Mouse (Mus musculus): ENCODE results near the gene Mipep. TPM values are rescaled to one million over a fixed set of nuclear protein-coding genes. Genes with fewer than 3 reads are reported as not detected.

Mipep gene
- polyA plus RNA-seq, 1 experiment from 2014 or later: 23.7 TPM

DNA sequence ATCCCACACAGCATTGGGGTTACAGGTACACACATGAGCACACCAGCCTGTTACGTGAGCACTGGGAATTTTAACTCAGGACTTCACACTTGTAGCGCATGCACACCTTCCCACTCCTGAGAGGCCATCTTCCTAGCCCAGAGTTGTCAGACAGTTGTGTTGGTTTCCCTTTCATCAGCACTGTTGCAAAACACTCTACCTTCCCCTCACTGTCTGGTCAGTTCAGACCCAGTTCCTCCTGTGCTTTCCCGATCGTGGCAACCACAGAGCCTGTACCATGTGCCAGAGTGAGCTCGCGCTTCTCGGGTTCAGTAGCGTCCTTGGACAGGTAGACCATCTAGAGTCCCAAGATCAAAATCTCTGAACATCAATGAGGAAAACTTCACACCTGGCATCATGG is 27.1 kb upstream of the Mipep start:
- peaks cover 38% of the 10 kb centered on the region for H3K36me3 ChIP-seq
- 0 out of 2 replicates have a peak, but pooled peaks cover 3% of the 10 kb centered on the region for H3K4me1 ChIP-seq (replicated peaks)
- H3K4me2 ChIP-seq: no peak overlapping the region
- no peak overlapping the region for H3K4me3 ChIP-seq (replicated peaks)
- no peak overlapping the region for H3K9ac ChIP-seq (replicated peaks)
- WGBS: 92% methylated on average over 8 of the region's 8 CpGs
- ATAC-seq (ENCODE audit: insufficient number of reproducible peaks, insufficient read depth, low FRiP score, low TSS enrichment, low read depth): no peak
- H3K9me3 ChIP-seq: no peaks in the 10 kb centered on the region
- H3K27ac ChIP-seq: no peak overlapping the region
- no peaks in the 10 kb centered on the region for H3K27me3 ChIP-seq

DNA sequence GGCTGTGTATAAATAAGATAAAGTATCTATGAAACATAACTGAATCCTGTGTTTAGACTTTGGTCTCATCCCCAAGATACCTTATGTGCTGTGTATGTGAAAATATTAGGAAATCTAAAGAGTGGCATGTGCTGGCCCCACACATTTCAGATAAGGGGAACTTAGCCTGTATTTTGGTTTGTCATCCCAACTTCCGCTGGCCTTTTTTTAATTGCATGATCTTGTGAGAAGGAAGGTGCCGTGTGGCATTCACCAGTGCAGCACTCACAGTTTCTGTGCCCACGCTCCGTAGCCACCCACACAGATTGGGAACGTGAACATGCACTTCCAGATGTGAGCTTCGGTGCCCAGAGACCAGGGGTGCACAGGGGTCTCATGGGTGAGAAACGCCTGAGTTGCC is 26.7 kb upstream of the Mipep start:
- no peak overlapping the region for H3K4me2 ChIP-seq
- no peaks in the 10 kb centered on the region for H3K27me3 ChIP-seq
- H3K9me3 ChIP-seq: no peaks in the 10 kb centered on the region
- no peak overlapping the region for H3K4me3 ChIP-seq (replicated peaks)
- WGBS: 95% methylated on average over 7 of the region's 7 CpGs
- 0 out of 2 replicates have a peak, but pooled peaks cover 4% of the 10 kb centered on the region for H3K4me1 ChIP-seq (replicated peaks)
- H3K9ac ChIP-seq (replicated peaks): no peak overlapping the region
- peaks cover 38% of the 10 kb centered on the region for H3K36me3 ChIP-seq
- no peak overlapping the region for H3K27ac ChIP-seq
- no peak for ATAC-seq (ENCODE audit: insufficient number of reproducible peaks, insufficient read depth, low FRiP score, low TSS enrichment, low read depth)

DNA sequence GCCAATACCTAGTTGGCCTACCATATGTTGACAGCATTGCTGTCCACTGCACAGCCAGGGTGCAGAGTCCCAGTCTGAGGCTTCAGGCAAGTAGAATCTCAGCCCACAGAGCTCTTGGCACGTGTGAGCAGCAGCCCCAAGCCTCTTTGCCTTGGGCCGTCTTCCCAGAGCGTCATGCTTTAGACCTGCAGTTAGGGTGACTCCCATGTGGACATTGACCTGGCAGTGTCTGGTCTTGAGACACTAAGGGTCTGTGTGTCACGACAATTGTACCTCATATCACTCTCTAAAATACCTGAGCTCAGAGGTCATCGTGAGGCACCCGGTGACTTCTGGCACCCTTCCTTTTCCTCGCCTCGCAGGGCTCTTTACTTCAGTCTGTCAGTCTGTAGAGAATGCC is 25.3 kb upstream of the Mipep start:
- no peak overlapping the region for H3K27ac ChIP-seq
- no peaks in the 10 kb centered on the region for H3K27me3 ChIP-seq
- H3K4me3 ChIP-seq (replicated peaks): no peak overlapping the region
- no peak for ATAC-seq (ENCODE audit: insufficient number of reproducible peaks, insufficient read depth, low FRiP score, low TSS enrichment, low read depth)
- no peaks in the 10 kb centered on the region for H3K9me3 ChIP-seq
- H3K9ac ChIP-seq (replicated peaks): no peak overlapping the region
- WGBS: 92% methylated on average over 8 of the region's 8 CpGs
- H3K36me3 ChIP-seq: peaks cover 34% of the 10 kb centered on the region
- H3K4me2 ChIP-seq: no peak overlapping the region
- H3K4me1 ChIP-seq (replicated peaks): 0 out of 2 replicates have a peak, but pooled peaks cover 8% of the 10 kb centered on the region

DNA sequence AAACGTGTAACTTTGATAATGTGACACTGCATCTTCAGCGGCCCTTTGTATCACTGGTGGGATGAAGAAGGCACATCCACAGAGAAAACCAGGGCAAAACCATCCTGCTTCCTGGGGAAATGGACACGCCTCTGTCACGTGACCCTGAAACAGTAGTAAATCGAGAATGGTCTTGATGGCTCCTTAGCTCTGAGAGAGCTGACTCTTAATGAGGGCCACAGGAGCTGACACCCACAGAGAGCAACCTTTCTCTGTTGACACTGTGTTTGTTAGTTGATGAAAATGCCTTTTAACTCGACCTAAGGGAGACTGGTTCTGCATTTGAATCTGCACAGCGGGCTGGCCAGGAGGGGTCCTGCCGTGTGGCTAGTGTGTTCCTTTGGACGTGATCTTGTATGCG is 22.6 kb upstream of the Mipep start:
- no peaks in the 10 kb centered on the region for H3K9me3 ChIP-seq
- no peak overlapping the region for H3K4me2 ChIP-seq
- WGBS: 74% methylated on average over 10 of the region's 10 CpGs
- no peak for ATAC-seq (ENCODE audit: insufficient number of reproducible peaks, insufficient read depth, low FRiP score, low TSS enrichment, low read depth)
- H3K36me3 ChIP-seq: peaks cover 20% of the 10 kb centered on the region
- 0 out of 2 replicates have a peak, but pooled peaks cover 15% of the 10 kb centered on the region for H3K4me1 ChIP-seq (replicated peaks)
- peaks cover 3% of the 10 kb centered on the region; the same call in 1 of the 2 replicates for H3K27me3 ChIP-seq
- no peak overlapping the region for H3K4me3 ChIP-seq (replicated peaks)
- H3K27ac ChIP-seq: no peak overlapping the region
- H3K9ac ChIP-seq (replicated peaks): no peak overlapping the region

DNA sequence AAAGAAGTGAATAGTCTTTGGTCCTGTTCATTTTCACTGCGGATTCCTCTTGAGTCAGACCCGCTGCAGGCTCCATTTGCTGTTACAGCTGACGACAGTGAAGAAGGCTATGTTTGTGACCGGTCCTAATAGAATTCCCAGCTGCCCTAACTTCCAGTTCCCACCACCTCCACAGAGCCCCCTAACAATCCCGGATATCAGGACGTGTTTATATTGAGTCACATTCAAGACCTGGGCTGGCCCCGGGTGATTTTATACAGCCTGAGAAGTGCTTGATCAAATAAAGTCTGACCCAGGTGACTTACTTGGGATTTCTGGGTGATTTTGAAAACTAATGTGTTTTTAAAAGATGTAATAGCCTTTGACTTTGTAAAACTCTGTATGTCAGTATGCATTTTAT is 21.6 kb upstream of the Mipep start:
- no peak for ATAC-seq (ENCODE audit: insufficient number of reproducible peaks, insufficient read depth, low FRiP score, low TSS enrichment, low read depth)
- Histone ChIP-seq H3K9ac (replicated peaks) (no peak overlapping the region), H3K4me1 (replicated peaks) (peaks cover 20% of the 10 kb centered on the region), H3K27me3 (peaks cover 3% of the 10 kb centered on the region; the same call in 1 of the 2 replicates), H3K4me3 (replicated peaks) (no peak overlapping the region), H3K27ac (no peak overlapping the region), H3K9me3 (no peaks in the 10 kb centered on the region), H3K36me3 (peaks cover 14% of the 10 kb centered on the region), H3K4me2 (no peak overlapping the region)
- 62% methylated on average over 7 of the region's 7 CpGs for WGBS

DNA sequence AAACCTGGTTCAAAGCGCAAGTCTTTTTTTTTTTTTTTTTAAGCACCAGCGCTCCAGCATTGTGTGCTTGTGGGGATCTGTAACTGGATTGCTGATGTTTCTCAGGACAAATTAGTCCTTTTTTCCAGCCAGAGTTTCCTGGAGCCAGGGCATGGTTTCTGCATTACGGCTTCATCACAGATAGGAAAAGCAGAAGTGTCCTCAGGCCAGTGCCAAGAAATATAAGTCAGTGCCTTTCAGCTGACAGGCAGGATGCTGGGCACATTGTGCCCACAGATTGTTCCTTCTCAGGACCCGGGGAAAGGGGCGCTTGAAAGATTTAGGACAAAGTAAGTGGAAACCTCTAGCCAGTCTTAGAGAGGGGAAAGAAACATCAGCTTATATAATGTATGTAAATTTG is 20.6 kb upstream of the Mipep start:
- ATAC-seq (ENCODE audit: insufficient number of reproducible peaks, insufficient read depth, low FRiP score, low TSS enrichment, low read depth): no peak
- H3K4me2 ChIP-seq: no peak overlapping the region
- no peaks in the 10 kb centered on the region for H3K9me3 ChIP-seq
- H3K4me3 ChIP-seq (replicated peaks): no peak overlapping the region
- peaks cover 26% of the 10 kb centered on the region for H3K4me1 ChIP-seq (replicated peaks)
- WGBS: 90% methylated on average over 5 of the region's 5 CpGs
- peaks cover 3% of the 10 kb centered on the region; the same call in 1 of the 2 replicates for H3K27me3 ChIP-seq
- no peak overlapping the region for H3K9ac ChIP-seq (replicated peaks)
- H3K36me3 ChIP-seq: peaks cover 14% of the 10 kb centered on the region
- H3K27ac ChIP-seq: no peak overlapping the region

DNA sequence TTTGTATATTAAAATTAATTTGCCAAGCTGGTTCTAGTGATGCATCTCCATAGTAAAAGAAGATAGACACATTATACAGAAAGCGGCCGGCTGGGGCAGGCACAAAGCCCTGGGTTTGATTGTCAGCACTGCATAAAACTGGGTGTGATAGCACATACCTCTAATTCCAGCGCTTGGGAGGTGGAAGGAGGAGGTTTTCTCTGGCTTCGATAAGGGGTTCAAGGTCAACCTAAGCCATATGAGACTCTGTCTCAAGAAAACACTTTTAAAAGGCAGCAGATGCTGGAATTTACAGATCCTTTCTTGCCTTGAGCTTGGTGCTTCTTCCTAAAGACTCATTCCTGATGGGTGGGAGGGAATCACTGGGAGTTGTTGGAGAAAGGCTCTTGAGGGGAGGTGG is 19.8 kb upstream of the Mipep start:
- Histone ChIP-seq H3K27ac (no peak overlapping the region), H3K27me3 (peaks cover 3% of the 10 kb centered on the region; the same call in 1 of the 2 replicates), H3K36me3 (peaks cover 14% of the 10 kb centered on the region), H3K4me3 (replicated peaks) (no peak overlapping the region), H3K4me1 (replicated peaks) (peaks cover 26% of the 10 kb centered on the region), H3K9ac (replicated peaks) (no peak overlapping the region), H3K4me2 (no peak overlapping the region), H3K9me3 (no peaks in the 10 kb centered on the region)
- no peak for ATAC-seq (ENCODE audit: insufficient number of reproducible peaks, insufficient read depth, low FRiP score, low TSS enrichment, low read depth)
- 78% methylated on average over 4 of the region's 4 CpGs for WGBS

DNA sequence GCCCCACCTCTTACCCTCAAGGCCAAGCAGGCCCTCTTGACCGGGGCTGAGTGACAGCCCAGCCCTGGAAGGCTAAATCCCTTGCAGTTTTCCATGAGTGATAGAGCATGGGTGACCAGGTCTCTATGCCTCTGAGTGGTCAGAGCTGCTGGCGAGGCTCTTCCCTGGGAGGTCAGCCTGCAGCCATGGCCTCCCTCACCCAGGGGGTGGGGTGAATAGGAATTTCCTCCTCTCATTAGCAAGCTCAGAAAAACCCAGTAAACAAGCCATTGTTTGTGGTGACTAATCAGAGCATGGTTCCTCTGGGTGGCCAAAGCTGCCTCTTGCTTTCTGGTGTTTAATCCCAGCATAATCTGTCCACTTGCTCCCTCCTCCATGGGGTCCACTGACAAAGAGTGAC is 19.3 kb upstream of the Mipep start:
- Histone ChIP-seq H3K36me3 (peaks cover 14% of the 10 kb centered on the region), H3K4me3 (replicated peaks) (no peak overlapping the region), H3K4me1 (replicated peaks) (peaks cover 26% of the 10 kb centered on the region), H3K27me3 (peaks cover 3% of the 10 kb centered on the region; the same call in 1 of the 2 replicates), H3K9ac (replicated peaks) (no peak overlapping the region), H3K4me2 (no peak overlapping the region), H3K9me3 (no peaks in the 10 kb centered on the region), H3K27ac (no peak overlapping the region)
- no peak for ATAC-seq (ENCODE audit: insufficient number of reproducible peaks, insufficient read depth, low FRiP score, low TSS enrichment, low read depth)
- WGBS: 72% methylated on average over 2 of the region's 2 CpGs

DNA sequence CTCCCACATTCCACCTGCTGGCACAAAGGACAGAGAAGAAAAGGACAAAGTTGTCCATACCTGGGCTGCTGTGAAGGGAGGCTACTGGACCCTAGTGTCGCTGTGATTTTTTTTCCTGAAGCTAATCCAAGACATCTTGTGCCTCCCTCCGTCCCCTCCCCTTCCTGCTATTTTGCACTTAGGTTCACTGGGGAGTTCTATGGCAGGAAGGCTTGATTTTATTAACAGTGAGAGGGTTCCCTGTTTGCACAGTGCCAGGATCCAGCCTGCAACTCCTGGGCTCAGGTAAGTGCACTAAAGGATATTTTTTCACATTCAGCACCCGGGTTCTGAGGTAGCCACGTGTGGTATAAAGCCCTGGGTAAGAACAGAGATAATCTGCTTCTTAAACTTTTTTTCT is 16.5 kb upstream of the Mipep start, which contains the start of gene C1qtnf9:
Gene C1qtnf9 (plus strand): TSS at position 251 of the 400 bp plus-strand sequence.
- Histone ChIP-seq H3K9ac (replicated peaks) (no peak within 1 kb of the TSS; the same call in 1 of the 2 replicates), H3K9me3 (no peaks in the 10 kb centered on the region), H3K27me3 (peaks cover 3% of the 10 kb centered on the region; the same call in 1 of the 2 replicates), H3K27ac (no peak within 1 kb of the TSS), H3K4me3 (replicated peaks) (no peak within 1 kb of the TSS), H3K4me2 (no peak within 1 kb of the TSS), H3K4me1 (replicated peaks) (peaks cover 21% of the 10 kb centered on the region), H3K36me3 (no peaks in the 10 kb centered on the region)
- 56% methylated on average over 4 of the region's 4 CpGs for WGBS
- no peak for ATAC-seq (ENCODE audit: insufficient number of reproducible peaks, insufficient read depth, low FRiP score, low TSS enrichment, low read depth)

DNA sequence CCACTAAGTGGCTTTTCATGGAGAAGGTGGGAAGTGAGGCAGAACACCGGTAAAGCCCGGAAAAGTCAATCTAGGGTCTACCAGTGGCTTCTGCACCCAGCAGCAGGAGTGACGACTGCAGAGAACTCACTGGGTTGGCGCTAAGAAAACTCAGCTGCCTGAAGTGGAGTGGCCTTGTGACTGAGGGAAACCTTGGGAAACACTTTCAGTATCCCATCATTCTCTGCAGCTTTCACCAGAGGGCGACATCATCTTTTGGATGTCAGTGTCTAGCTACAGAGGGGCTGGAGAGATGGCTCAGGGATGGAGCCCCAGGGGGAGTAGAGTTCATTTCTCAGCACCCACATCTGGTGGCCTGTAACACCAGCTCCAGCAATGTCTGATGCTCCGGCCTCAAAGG is 15.0 kb upstream of the Mipep start:
- no peak overlapping the region for H3K4me3 ChIP-seq (replicated peaks)
- ATAC-seq (ENCODE audit: insufficient number of reproducible peaks, insufficient read depth, low FRiP score, low TSS enrichment, low read depth): no peak
- H3K4me2 ChIP-seq: no peak overlapping the region
- no peaks in the 10 kb centered on the region for H3K36me3 ChIP-seq
- no peak overlapping the region for H3K27ac ChIP-seq
- H3K9me3 ChIP-seq: no peaks in the 10 kb centered on the region
- peaks cover 18% of the 10 kb centered on the region for H3K4me1 ChIP-seq (replicated peaks)
- WGBS: 43% methylated on average over 6 of the region's 6 CpGs
- H3K9ac ChIP-seq (replicated peaks): no peak overlapping the region
- peaks cover 3% of the 10 kb centered on the region; the same call in 1 of the 2 replicates for H3K27me3 ChIP-seq

DNA sequence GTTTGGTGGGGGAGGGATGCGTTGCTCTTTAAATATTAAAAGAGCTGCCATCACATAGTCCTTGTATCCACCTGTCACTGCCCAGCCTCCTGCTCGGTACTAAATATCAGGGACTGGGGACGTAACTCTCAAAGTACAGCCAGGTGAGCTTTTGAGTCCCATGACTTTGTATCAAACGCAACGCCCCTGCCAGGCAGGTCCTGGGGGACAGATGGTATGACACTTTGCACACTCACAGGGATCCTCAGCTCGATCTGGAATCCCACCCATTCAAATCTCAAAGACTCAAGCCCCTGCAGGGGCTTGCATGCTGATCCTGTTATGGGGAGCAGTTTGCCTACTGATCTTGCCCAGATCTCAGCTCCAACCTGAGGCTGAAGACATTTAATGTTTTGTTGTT is 13.8 kb upstream of the Mipep start:
- H3K4me2 ChIP-seq: peak overlapping the region; percentile 53; the same call in 1 of the 2 replicates
- peaks cover 3% of the 10 kb centered on the region; the same call in 1 of the 2 replicates for H3K27me3 ChIP-seq
- ATAC-seq (ENCODE audit: insufficient number of reproducible peaks, insufficient read depth, low FRiP score, low TSS enrichment, low read depth): no peak
- WGBS: 75% methylated on average over 6 of the region's 6 CpGs
- H3K36me3 ChIP-seq: no peaks in the 10 kb centered on the region
- H3K27ac ChIP-seq: no peak overlapping the region
- H3K4me1 ChIP-seq (replicated peaks): peaks cover 10% of the 10 kb centered on the region
- H3K9me3 ChIP-seq: no peaks in the 10 kb centered on the region
- no peak overlapping the region for H3K4me3 ChIP-seq (replicated peaks)
- H3K9ac ChIP-seq (replicated peaks): no peak overlapping the region

DNA sequence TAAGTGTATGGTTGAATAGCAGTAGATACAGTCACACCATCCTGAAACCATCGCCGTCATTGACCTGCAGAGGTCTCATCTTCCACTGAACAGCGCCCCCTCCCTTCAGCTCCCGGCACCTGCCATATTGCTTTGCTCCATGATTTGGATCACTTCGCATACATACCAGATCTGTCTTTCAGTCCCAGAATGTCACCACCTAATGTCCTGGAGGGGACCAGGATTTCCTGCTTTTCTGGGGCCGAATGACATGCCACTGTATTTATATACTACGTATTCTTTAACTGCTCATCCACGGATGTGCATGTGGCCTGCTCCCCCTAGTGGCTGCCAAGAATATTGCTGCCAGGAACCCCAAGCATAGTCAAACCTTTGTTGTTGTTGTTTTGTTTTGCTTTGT is 13.3 kb upstream of the Mipep start:
- H3K9ac ChIP-seq (replicated peaks): no peak overlapping the region
- no peaks in the 10 kb centered on the region for H3K9me3 ChIP-seq
- 9% methylated on average over 8 of the region's 8 CpGs for WGBS
- 0 out of 2 replicates have a peak, but pooled peaks have one; percentile 37 for ATAC-seq (ENCODE audit: insufficient number of reproducible peaks, insufficient read depth, low FRiP score, low TSS enrichment, low read depth)
- H3K27ac ChIP-seq: no peak overlapping the region
- H3K4me2 ChIP-seq: peak overlapping the region; percentile 53
- H3K27me3 ChIP-seq: peaks cover 3% of the 10 kb centered on the region; the same call in 1 of the 2 replicates
- H3K4me1 ChIP-seq (replicated peaks): peaks cover 10% of the 10 kb centered on the region
- no peaks in the 10 kb centered on the region for H3K36me3 ChIP-seq
- peak overlapping the region; percentile 27 for H3K4me3 ChIP-seq (replicated peaks)
